Mouse (Mus musculus) forebrain, embryonic 10.5 days (tissue): ENCODE results near the gene Foxn3. TPM values are rescaled to one million over a fixed set of nuclear protein-coding genes. Genes with fewer than 3 reads are reported as not detected.

Source experiments
- DNase-seq: peaks from one replicate; pipeline ENCODE4 v3.0.0-alpha.2; 2017; ENCODE audit warnings: low spot score; ENCODE audit errors: extremely low spot score
- H3K27ac ChIP-seq: fragments of 300-500 bp; sonication (generic); 2 replicates; pipeline ENCODE4 v1.5.1; 2016; ENCODE audit warnings: mild to moderate bottlenecking
- H3K27me3 ChIP-seq: fragments of 300-500 bp; sonication (generic); 2 replicates; pipeline ENCODE4 v1.6.1; 2016; ENCODE audit warnings: mild to moderate bottlenecking; ENCODE audit not compliant: poor library complexity, severe bottlenecking
- H3K36me3 ChIP-seq: fragments of 300-500 bp; sonication (generic); replicated peaks from 2 replicates; pipeline ENCODE4 v1.6.1; 2016; ENCODE audit warnings: mild to moderate bottlenecking, moderate library complexity
- H3K4me1 ChIP-seq: fragments of 300-500 bp; sonication (generic); 2 replicates; pipeline ENCODE4 v1.6.1; 2016
- H3K4me3 ChIP-seq: fragments of 300-500 bp; sonication (generic); 2 replicates; pipeline ENCODE4 v1.5.1; 2016; ENCODE audit warnings: mild to moderate bottlenecking, moderate library complexity
- H3K9me3 ChIP-seq: fragments of 300-500 bp; sonication (generic); 2 replicates; pipeline ENCODE4 v1.6.1; 2016; ENCODE audit warnings: mild to moderate bottlenecking, moderate library complexity
- WGBS: fragments of 180-500 bp; shearing (Covaris S2); methylation state at CpG from one replicate; pipeline ENCODE4 v1.1.7; 2016; 5-methylcytosine and 5-hydroxymethylcytosine counted together
- polyA plus RNA-seq: library from polyadenylated mRNA; unstranded; fragments of >200 nt; fragmentation: Nextera tagmentation; extraction: Ambion mirVana; gene quantifications from 2 replicates; pipeline ENCODE4 v1.2.1, GENCODE M21; 2016

Foxn3 gene
- polyA plus RNA-seq, 1 experiment from 2014 or later: 47.3 TPM

DNA sequence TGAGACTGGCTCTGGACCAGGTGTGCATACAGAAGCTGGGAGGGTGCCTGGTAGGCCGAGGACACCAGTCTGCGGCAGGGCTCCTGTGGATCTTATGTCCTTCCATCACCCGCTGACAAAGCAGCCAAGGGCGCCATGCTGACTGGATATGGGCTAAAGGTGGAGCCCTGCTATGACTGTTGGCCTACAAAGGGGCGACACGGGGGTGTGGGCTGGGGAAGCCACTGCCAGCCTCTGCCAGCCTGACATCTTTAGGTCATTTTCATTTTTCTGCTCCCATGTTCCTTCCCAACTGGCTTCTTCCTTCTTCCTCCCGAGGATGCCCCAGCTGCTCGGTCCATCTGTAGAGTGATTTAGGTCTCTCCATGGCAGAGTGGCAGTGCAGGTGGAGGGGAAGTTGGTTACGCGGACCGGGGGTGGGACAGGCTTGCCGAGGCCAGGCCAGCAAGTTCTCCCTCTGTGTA lies 232.5 kb downstream of the Foxn3 start:
- Histone ChIP-seq H3K36me3 (peaks cover 16% of the 10 kb centered on the region), H3K9me3 (no peaks in the 10 kb centered on the region), H3K27me3 (peaks cover 42% of the 10 kb centered on the region), H3K27ac (peak overlapping the region; percentile 86), H3K4me3 (no peak overlapping the region), H3K4me1 (peaks cover 92% of the 10 kb centered on the region)
- WGBS: 71% methylated on average over 12 of the region's 12 CpGs
- no peak for DNase-seq

DNA sequence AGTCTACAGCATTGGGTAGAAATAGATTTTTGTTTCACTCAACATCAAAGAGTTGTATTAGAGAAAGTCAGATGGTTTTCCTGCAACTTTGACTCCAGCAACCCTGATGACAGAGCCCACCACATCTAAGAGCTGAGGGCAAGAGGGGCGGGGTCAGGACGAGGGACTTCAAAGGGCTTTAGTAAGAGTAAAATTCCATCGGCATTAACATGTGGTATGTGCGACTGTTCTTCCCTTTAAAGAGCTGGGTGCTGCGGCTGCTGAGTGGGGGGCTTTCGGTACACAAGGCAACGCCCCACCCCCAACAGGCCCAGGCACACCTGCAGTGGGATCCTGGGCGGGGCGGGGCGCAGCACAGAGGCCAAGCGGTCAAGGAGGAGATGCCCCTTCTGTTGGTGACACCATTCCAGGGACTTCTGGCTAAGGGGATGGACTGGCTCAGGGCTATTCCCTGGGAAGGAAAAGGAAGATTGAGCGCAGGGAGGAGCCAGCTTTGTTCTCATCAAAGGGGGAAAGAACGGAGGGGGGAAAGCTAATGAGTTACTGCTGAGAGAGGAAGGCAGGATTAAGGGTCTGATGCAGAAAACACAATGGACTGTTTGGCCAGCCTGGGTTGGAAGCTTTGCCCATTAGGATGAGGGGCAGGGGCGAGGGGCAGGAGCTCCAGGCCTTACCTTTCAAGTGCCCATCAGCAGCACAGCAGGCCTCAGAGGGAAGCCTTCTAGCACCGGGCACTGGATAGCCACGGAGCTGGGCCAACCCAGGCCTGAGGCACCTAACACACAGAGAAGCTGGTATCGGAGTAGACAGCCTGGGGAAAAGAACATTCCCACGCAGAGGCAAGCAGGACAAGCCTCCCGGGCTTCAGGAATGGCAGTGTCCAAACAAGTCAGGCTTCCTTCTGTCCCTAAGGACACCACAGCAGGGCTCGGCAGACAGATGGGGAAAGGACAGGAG lies 233.8 kb downstream of the Foxn3 start:
- peaks cover 98% of the 10 kb centered on the region for H3K4me1 ChIP-seq
- WGBS: 4% methylated on average over 20 of the region's 20 CpGs
- DNase-seq: peak; percentile 74
- H3K4me3 ChIP-seq: peak overlapping the region; percentile 37
- H3K36me3 ChIP-seq: peaks cover 16% of the 10 kb centered on the region
- H3K9me3 ChIP-seq: no peaks in the 10 kb centered on the region
- peak overlapping the region; percentile 86 for H3K27ac ChIP-seq
- peaks cover 42% of the 10 kb centered on the region for H3K27me3 ChIP-seq

DNA sequence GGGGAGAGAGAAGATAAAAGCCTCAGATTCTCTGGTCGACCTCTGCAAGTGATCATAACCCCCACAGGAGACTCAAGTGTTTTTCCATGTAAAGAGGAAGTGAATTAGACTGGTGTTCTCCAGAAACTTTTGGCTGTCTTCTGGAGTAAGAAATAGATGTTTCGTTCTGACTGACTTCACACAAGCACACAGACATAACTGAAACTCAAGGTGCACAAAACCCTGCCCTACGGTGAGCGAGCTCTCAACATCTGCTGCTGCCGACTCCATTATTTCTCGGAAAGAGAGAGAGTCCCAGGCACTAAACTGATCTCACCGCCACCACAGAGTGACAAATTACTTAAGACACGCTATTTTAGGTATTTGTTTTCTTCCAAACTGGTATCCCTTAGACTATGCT lies 237.2 kb downstream of the Foxn3 start:
- Histone ChIP-seq H3K9me3 (no peaks in the 10 kb centered on the region), H3K4me3 (no peak overlapping the region), H3K27ac (no peak overlapping the region), H3K36me3 (peaks cover 8% of the 10 kb centered on the region; the same call in 1 of the 2 replicates), H3K27me3 (peaks cover 26% of the 10 kb centered on the region), H3K4me1 (peaks cover 75% of the 10 kb centered on the region)
- DNase-seq: no peak
- 78% methylated on average over 8 of the region's 8 CpGs for WGBS

DNA sequence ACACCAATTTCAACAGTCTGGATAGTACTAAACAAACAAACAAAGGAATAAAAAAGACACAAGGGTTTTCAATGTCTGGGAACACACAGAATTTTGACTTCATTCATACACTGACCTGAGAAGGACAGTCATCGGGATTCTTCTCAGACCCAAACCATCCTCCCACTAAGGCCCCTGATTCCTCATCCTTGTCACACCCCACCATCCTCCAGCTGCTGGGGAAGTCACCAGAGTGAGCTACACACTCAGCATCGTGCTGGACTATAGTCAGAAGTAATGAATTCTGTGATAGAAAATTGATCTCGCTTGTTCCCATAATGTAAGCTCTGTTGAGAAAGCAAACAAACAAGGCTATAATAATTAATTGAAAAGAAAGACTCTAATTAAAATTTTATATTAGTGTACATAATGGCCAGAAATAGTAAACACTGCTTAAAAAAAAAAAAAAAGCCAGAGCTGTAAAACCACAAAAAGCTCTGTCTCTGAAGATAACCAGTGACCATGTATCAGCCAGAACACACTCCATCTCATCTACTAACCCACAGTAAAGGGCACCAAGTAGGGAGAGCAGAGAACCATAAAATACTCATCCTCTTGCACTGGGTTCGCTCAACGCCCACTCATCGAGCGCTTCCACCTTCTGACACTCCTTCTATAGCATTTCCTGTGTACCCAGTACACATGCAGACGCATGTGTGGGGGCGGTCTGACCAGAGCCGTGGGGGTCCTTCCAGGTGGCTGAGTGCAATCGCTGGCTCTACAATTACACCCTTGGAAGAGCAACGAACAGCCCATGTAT lies 241.6 kb downstream of the Foxn3 start:
- H3K4me1 ChIP-seq: peaks cover 46% of the 10 kb centered on the region
- H3K9me3 ChIP-seq: peaks cover 4% of the 10 kb centered on the region; the same call in 1 of the 2 replicates
- H3K4me3 ChIP-seq: no peak overlapping the region
- H3K27ac ChIP-seq: no peak overlapping the region
- no peaks in the 10 kb centered on the region for H3K27me3 ChIP-seq
- H3K36me3 ChIP-seq: peaks cover 23% of the 10 kb centered on the region
- WGBS: 90% methylated on average over 12 of the region's 12 CpGs
- no peak for DNase-seq

DNA sequence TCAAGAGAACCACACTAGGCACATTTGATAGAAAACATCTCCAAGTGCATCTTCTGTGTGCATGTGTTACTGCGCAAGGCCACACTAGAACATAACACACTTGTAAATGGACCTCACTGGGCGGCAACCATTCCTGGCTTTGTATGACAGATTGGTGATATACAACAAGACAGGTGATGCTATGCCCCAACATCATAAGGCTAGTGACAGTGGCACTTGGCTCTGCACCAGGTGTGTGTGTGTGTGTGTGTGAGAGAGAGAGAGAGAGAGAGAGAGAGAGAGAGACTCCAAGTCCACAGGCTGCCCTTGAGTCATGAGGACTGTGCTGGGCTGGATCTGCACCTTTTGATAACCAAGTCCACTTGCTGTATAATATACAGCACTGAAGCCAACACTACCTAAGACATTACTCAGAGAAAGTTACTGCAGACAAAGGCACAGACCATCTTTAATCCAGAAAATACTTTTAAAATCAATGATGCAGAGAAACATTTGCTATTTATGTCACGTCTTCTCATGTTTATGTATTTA lies 242.4 kb downstream of the Foxn3 start:
- H3K4me3 ChIP-seq: no peak overlapping the region
- WGBS: 90% methylated on average over 3 of the region's 3 CpGs
- no peak overlapping the region for H3K27ac ChIP-seq
- no peaks in the 10 kb centered on the region for H3K27me3 ChIP-seq
- DNase-seq: no peak
- H3K36me3 ChIP-seq: peaks cover 31% of the 10 kb centered on the region
- H3K4me1 ChIP-seq: peaks cover 38% of the 10 kb centered on the region
- peaks cover 11% of the 10 kb centered on the region for H3K9me3 ChIP-seq

DNA sequence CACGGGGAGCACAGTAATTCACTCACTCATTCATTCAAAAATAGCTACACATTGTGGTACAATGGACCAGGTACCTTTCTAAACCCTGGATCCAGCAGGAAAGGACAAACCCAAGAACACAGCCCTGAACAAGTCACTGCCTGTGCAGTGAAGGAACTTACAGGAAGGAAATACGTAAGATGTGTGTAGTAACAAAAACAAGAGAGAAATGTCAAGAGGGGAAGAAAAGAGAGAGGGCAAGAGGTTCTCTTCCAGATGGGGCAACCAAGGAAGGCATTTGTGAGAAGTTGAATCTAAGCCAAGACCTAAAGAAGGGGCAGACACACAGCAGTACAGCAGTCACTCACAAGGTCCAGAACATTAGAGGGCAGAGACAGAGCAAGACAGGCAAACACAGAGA lies 243.5 kb downstream of the Foxn3 start:
- Histone ChIP-seq H3K27me3 (no peaks in the 10 kb centered on the region), H3K27ac (no peak overlapping the region), H3K4me3 (no peak overlapping the region), H3K36me3 (peaks cover 35% of the 10 kb centered on the region), H3K4me1 (peaks cover 26% of the 10 kb centered on the region), H3K9me3 (peaks cover 15% of the 10 kb centered on the region)
- 90% methylated on average over 2 of the region's 2 CpGs for WGBS
- DNase-seq: no peak

DNA sequence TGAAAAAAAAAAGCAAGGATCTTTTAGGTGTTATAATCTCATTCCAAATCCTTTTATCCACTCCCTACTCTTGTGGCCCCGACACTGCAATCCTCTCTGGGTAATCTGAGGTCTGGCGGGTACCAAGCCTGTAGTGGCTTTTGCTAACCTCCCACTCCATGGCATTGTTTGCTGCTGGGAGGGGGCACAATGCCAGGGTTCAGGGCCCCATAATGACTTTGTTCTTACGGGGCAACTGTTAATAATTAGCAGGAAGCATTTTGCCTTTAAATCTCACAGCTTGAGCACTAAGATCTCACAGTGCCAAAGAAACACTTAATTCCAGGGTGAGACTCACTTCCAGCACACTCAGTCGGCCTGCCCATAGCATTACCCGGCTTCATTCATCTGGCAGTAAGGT lies 244.2 kb downstream of the Foxn3 start:
- peaks cover 22% of the 10 kb centered on the region for H3K4me1 ChIP-seq
- no peak overlapping the region; the same call in 1 of the 2 replicates for H3K27ac ChIP-seq
- no peaks in the 10 kb centered on the region for H3K27me3 ChIP-seq
- H3K9me3 ChIP-seq: peaks cover 15% of the 10 kb centered on the region
- no peak overlapping the region for H3K4me3 ChIP-seq
- H3K36me3 ChIP-seq: peaks cover 33% of the 10 kb centered on the region
- no peak for DNase-seq
- WGBS: 67% methylated on average over 5 of the region's 5 CpGs

DNA sequence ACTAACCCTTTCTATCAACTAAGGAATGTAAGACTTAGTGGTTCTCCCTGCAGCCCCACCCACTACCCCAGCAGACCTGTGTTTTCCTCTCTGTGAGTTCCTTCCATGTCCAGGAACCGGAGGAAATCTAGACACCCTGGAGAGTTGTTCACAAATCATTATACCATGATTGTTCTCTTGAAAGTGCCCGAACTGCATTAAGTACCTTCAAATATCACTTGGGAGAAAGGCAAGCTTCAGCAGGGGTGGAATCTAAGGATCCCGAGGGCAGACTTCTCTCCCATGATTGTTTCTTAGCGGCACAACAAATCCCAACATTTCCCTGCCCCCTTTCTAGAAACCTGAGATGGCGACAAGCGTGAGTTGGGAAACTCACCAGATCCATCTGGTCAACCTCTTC lies 247.5 kb downstream of the Foxn3 start:
- Histone ChIP-seq H3K27me3 (no peaks in the 10 kb centered on the region), H3K36me3 (peaks cover 29% of the 10 kb centered on the region), H3K4me1 (peaks cover 21% of the 10 kb centered on the region), H3K4me3 (no peak overlapping the region), H3K27ac (no peak overlapping the region), H3K9me3 (peaks cover 15% of the 10 kb centered on the region)
- WGBS: 93% methylated on average over 6 of the region's 6 CpGs
- no peak for DNase-seq

DNA sequence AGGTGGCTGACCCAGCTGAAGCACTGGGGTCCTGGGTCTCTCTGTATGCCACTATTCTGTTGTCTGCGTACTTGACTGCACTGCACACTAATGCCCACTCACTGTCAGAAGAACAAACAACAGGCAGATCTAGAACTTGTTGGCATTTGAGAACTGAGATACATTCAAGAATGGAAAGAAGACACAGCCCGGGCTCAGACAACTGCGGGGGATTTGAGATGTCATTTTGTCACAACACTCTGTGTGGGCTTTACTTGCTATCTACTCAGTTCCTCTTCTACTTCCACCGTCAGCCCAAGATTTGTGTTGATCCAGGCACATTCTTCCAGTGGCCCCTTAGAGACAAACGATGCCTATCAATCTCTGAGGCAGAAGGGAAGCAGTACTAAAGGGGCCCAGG lies 248.6 kb downstream of the Foxn3 start:
- WGBS: 91% methylated on average over 5 of the region's 5 CpGs
- Histone ChIP-seq H3K36me3 (peaks cover 29% of the 10 kb centered on the region), H3K4me3 (no peak overlapping the region), H3K27me3 (no peaks in the 10 kb centered on the region), H3K9me3 (peaks cover 15% of the 10 kb centered on the region), H3K4me1 (peaks cover 27% of the 10 kb centered on the region), H3K27ac (no peak overlapping the region)
- DNase-seq: no peak

DNA sequence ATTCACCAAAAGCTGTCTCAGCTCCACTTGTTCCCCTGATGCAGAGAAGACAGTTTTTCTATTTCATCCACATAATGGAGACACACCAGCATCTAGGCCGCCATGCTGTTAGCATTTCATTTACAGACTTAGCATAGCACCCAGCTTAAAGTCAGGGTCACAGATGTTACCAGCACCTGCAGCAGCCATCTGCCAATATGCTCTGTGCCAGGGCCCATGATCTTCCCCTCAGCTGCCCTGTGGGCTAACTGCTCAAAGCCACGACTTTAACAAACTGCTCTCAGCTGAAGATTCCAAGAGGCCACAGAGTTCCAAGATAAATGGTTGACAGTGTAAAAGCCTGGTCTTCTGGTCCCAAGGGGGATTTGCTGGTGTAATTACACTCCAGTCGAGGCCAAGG lies 252.1 kb downstream of the Foxn3 start:
- peaks cover 6% of the 10 kb centered on the region for H3K9me3 ChIP-seq
- no peak overlapping the region for H3K4me3 ChIP-seq
- no peak for DNase-seq
- peaks cover 6% of the 10 kb centered on the region for H3K36me3 ChIP-seq
- H3K27ac ChIP-seq: peak overlapping the region; percentile 8; the same call in 1 of the 2 replicates
- peaks cover 52% of the 10 kb centered on the region for H3K4me1 ChIP-seq
- no peaks in the 10 kb centered on the region for H3K27me3 ChIP-seq
- WGBS: 69% methylated on average over 3 of the region's 3 CpGs

DNA sequence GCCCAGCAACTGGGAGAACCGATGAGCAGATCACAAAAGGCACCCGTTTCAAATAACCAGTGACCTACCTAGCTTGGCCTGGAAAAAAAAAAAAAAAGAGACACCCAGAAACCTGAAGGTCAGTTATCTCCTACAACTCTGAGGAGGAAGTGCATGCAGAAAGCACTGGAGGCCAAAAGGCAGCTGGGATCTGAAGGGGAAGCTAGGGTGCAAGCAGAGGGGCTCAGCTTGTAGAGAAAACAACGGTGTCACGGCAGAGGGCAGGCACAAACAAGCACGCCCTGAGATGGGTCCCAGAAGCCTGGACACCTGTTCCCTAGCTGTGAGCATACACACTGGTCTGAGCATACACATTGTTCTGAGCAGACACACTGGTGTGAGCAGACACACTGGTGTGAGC lies 253.4 kb downstream of the Foxn3 start:
- Histone ChIP-seq H3K27ac (peak overlapping the region; percentile 68), H3K4me1 (peaks cover 65% of the 10 kb centered on the region), H3K9me3 (no peaks in the 10 kb centered on the region), H3K27me3 (no peaks in the 10 kb centered on the region), H3K4me3 (no peak overlapping the region), H3K36me3 (no peaks in the 10 kb centered on the region)
- 86% methylated on average over 5 of the region's 5 CpGs for WGBS
- no peak for DNase-seq

DNA sequence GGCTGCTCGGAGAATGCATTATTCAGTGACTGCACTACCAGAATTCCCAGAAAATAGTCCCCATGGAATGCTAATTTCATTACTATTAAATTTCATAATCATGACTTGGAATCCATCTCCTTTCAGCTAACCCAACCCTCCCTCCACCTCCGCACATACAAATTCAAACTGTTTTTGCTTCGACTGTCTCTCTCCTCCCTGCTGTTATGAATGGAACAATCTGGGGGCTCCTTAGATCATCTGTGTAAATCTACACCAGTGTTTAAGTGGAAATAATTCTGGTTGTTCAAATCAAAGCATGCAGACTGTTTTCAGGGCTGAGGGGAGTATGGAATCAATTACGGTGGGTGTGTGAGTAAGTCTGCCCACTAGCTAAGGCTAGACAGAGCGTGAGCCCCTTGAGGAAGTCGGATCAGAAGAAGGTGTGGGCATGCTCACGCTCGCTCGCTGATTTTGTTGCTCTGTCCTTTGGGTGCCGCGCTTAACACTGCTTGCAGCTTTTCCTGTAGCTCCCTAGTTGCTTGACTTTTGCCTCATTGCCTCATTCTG lies 254.8 kb downstream of the Foxn3 start:
- H3K4me3 ChIP-seq: no peak overlapping the region
- H3K27me3 ChIP-seq: no peaks in the 10 kb centered on the region
- H3K4me1 ChIP-seq: peaks cover 79% of the 10 kb centered on the region
- H3K36me3 ChIP-seq: no peaks in the 10 kb centered on the region
- DNase-seq: no peak
- WGBS: 79% methylated on average over 11 of the region's 11 CpGs
- H3K27ac ChIP-seq: peak overlapping the region; percentile 54; the same call in 1 of the 2 replicates
- no peaks in the 10 kb centered on the region for H3K9me3 ChIP-seq
